Mouse (Mus musculus): ENCODE measurements around the gene Col6a3. TPM values are rescaled to one million over a fixed set of nuclear protein-coding genes. Genes with fewer than 3 reads are reported as not detected.

Col6a3 gene
- polyA plus RNA-seq, 1 experiment, result 3.6 TPM

- Histone ChIP-seq H3K27ac (ENCODE audit: insufficient read depth, low read length) (no peak overlapping the region), H3K4me3 (ENCODE audit: low read depth, low read length) (no peak overlapping the region), H3K9ac (ENCODE audit: low read depth, poor library complexity, severe bottlenecking) (no peak overlapping the region), H3K4me1 (ENCODE audit: control insufficient read depth, insufficient read depth, low read length) (no peaks in the 10 kb centered on the region), H3K27me3 (ENCODE audit: control insufficient read depth, insufficient read depth, low read length, poor library complexity, severe bottlenecking) (no peaks in the 10 kb centered on the region), H3K36me3 (ENCODE audit: control insufficient read depth, insufficient read depth, low read length, poor library complexity, severe bottlenecking) (no peaks in the 10 kb centered on the region), H3K9me3 (replicated peaks; ENCODE audit: control insufficient read depth, insufficient read depth, low read length, poor library complexity, severe bottlenecking) (no peaks in the 10 kb centered on the region)
- no peak for TF ChIP-seq POLR2A (IDR thresholded peaks at IDR 0.05; ENCODE audit: insufficient read depth, low read length)
- no peak for TF ChIP-seq CTCF (IDR thresholded peaks at IDR 0.05; ENCODE audit: low read depth, low read length)
- TF ChIP-seq EP300 (IDR thresholded peaks at IDR 0.05; ENCODE audit: insufficient read depth, low read depth, low read length), result no peak
Measured at GRCm38 (mm10) chr1:90729466-90729865, 114.3 kb downstream of the Col6a3 start.

DNA sequence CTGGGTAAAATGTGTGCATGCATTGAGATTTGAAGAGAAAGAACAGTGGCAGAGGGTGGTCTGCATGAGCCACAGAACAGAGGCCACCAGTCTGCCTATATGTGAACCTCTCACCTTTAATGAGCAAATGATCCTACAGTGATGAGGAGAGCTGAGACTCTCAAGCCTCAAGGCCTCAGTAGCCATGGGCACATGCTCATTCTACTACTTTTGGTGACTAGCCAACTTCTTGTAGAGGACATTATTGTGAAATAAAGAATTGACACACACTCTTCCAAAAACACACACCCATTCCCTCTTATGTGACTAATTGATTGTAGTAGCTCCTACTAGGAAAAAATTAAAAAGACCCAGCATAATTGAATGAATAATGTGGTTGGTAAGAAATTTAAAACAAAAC is 120.0 kb downstream of the Col6a3 start:
- Histone ChIP-seq H3K27ac (ENCODE audit: insufficient read depth, low read length) (no peak overlapping the region), H3K36me3 (ENCODE audit: control insufficient read depth, insufficient read depth, low read length, poor library complexity, severe bottlenecking) (no peaks in the 10 kb centered on the region), H3K27me3 (ENCODE audit: control insufficient read depth, insufficient read depth, low read length, poor library complexity, severe bottlenecking) (no peaks in the 10 kb centered on the region), H3K9me3 (replicated peaks; ENCODE audit: control insufficient read depth, insufficient read depth, low read length, poor library complexity, severe bottlenecking) (no peaks in the 10 kb centered on the region), H3K4me1 (ENCODE audit: control insufficient read depth, insufficient read depth, low read length) (no peaks in the 10 kb centered on the region), H3K4me3 (ENCODE audit: low read depth, low read length) (no peak overlapping the region), H3K9ac (ENCODE audit: low read depth, poor library complexity, severe bottlenecking) (no peak overlapping the region)
- TF ChIP-seq EP300 (IDR thresholded peaks at IDR 0.05; ENCODE audit: insufficient read depth, low read depth, low read length) (no peak), CTCF (IDR thresholded peaks at IDR 0.05; ENCODE audit: low read depth, low read length) (no peak), POLR2A (IDR thresholded peaks at IDR 0.05; ENCODE audit: insufficient read depth, low read length) (no peak)

GRCm38 (mm10) chr1:90723325-90723724 is 120.4 kb downstream of the Col6a3 start:
- no peaks in the 10 kb centered on the region for H3K4me1 ChIP-seq (ENCODE audit: control insufficient read depth, insufficient read depth, low read length)
- H3K4me3 ChIP-seq (ENCODE audit: low read depth, low read length), result no peak overlapping the region
- TF ChIP-seq POLR2A (IDR thresholded peaks at IDR 0.05; ENCODE audit: insufficient read depth, low read length), result no peak
- no peak for TF ChIP-seq EP300 (IDR thresholded peaks at IDR 0.05; ENCODE audit: insufficient read depth, low read depth, low read length)
- TF ChIP-seq CTCF (IDR thresholded peaks at IDR 0.05; ENCODE audit: low read depth, low read length), result no peak

GRCm38 (mm10) chr1:90722021-90722420 is 121.8 kb downstream of the Col6a3 start:
- no peaks in the 10 kb centered on the region for H3K36me3 ChIP-seq (ENCODE audit: control insufficient read depth, insufficient read depth, low read length, poor library complexity, severe bottlenecking)
- no peak overlapping the region for H3K9ac ChIP-seq (ENCODE audit: low read depth, poor library complexity, severe bottlenecking)
- no peak for TF ChIP-seq EP300 (IDR thresholded peaks at IDR 0.05; ENCODE audit: insufficient read depth, low read depth, low read length)
- TF ChIP-seq CTCF (IDR thresholded peaks at IDR 0.05; ENCODE audit: low read depth, low read length), result no peak
- TF ChIP-seq POLR2A (IDR thresholded peaks at IDR 0.05; ENCODE audit: insufficient read depth, low read length), result no peak
- H3K4me3 ChIP-seq (ENCODE audit: low read depth, low read length), result no peak overlapping the region
- H3K4me1 ChIP-seq (ENCODE audit: control insufficient read depth, insufficient read depth, low read length), result no peaks in the 10 kb centered on the region
- no peak overlapping the region for H3K27ac ChIP-seq (ENCODE audit: insufficient read depth, low read length)
- H3K27me3 ChIP-seq (ENCODE audit: control insufficient read depth, insufficient read depth, low read length, poor library complexity, severe bottlenecking), result no peaks in the 10 kb centered on the region
- no peaks in the 10 kb centered on the region for H3K9me3 ChIP-seq (replicated peaks; ENCODE audit: control insufficient read depth, insufficient read depth, low read length, poor library complexity, severe bottlenecking)

More at GRCm38 (mm10) chr1:90723325-90723724, 120.4 kb downstream of the Col6a3 start:
- no peaks in the 10 kb centered on the region for H3K27me3 ChIP-seq (ENCODE audit: control insufficient read depth, insufficient read depth, low read length, poor library complexity, severe bottlenecking)
- no peaks in the 10 kb centered on the region for H3K36me3 ChIP-seq (ENCODE audit: control insufficient read depth, insufficient read depth, low read length, poor library complexity, severe bottlenecking)
- no peak overlapping the region for H3K9ac ChIP-seq (ENCODE audit: low read depth, poor library complexity, severe bottlenecking)
- no peak overlapping the region for H3K27ac ChIP-seq (ENCODE audit: insufficient read depth, low read length)
- no peaks in the 10 kb centered on the region for H3K9me3 ChIP-seq (replicated peaks; ENCODE audit: control insufficient read depth, insufficient read depth, low read length, poor library complexity, severe bottlenecking)

DNA sequence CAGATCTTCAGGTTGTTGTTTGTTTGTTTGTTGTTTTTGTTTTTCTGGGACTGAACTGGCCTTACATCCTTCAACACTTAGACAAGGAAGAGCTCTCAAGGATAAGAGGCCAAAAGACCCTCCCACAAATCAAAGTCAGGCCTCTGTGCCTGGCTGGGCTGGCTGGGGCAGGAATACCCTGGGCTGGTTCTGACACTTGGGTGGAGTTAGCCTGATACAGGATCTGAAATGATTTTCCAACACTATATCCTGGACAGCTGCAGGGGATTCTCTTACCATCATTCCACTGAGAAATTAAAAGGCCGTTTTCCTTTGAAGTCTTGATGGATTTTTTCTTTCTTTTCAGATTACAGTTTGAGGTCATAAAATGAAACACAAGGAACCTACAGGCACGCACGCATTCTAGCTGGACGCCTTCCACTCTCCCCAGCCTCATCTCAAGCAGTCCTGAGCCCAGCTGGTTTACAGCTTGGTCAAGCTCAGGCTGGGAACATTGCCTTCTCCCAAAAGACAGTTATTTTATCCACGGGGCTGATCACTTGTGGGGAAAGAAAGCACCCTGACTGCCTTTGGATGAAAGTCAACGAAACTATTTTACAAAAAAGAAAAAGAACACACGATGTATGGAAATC is 123.0 kb downstream of the Col6a3 start:
- Histone ChIP-seq H3K27ac (ENCODE audit: insufficient read depth, low read length) (no peak overlapping the region), H3K36me3 (ENCODE audit: control insufficient read depth, insufficient read depth, low read length, poor library complexity, severe bottlenecking) (no peaks in the 10 kb centered on the region)

GRCm38 (mm10) chr1:90718826-90719550 is 124.8 kb downstream of the Col6a3 start:
- Histone ChIP-seq H3K27me3 (ENCODE audit: control insufficient read depth, insufficient read depth, low read length, poor library complexity, severe bottlenecking) (no peaks in the 10 kb centered on the region), H3K36me3 (ENCODE audit: control insufficient read depth, insufficient read depth, low read length, poor library complexity, severe bottlenecking) (no peaks in the 10 kb centered on the region), H3K4me1 (ENCODE audit: control insufficient read depth, insufficient read depth, low read length) (no peaks in the 10 kb centered on the region), H3K9me3 (replicated peaks; ENCODE audit: control insufficient read depth, insufficient read depth, low read length, poor library complexity, severe bottlenecking) (no peaks in the 10 kb centered on the region), H3K9ac (ENCODE audit: low read depth, poor library complexity, severe bottlenecking) (no peak overlapping the region), H3K27ac (ENCODE audit: insufficient read depth, low read length) (no peak overlapping the region), H3K4me3 (ENCODE audit: low read depth, low read length) (no peak overlapping the region)
- no peak for TF ChIP-seq POLR2A (IDR thresholded peaks at IDR 0.05; ENCODE audit: insufficient read depth, low read length)
- no peak for TF ChIP-seq CTCF (IDR thresholded peaks at IDR 0.05; ENCODE audit: low read depth, low read length)
- TF ChIP-seq EP300 (IDR thresholded peaks at IDR 0.05; ENCODE audit: insufficient read depth, low read depth, low read length), result no peak

More for the DNA sequence above, 123.0 kb downstream of the Col6a3 start:
- Histone ChIP-seq H3K4me1 (ENCODE audit: control insufficient read depth, insufficient read depth, low read length) (no peaks in the 10 kb centered on the region), H3K27me3 (ENCODE audit: control insufficient read depth, insufficient read depth, low read length, poor library complexity, severe bottlenecking) (no peaks in the 10 kb centered on the region), H3K4me3 (ENCODE audit: low read depth, low read length) (no peak overlapping the region), H3K9me3 (replicated peaks; ENCODE audit: control insufficient read depth, insufficient read depth, low read length, poor library complexity, severe bottlenecking) (no peaks in the 10 kb centered on the region), H3K9ac (ENCODE audit: low read depth, poor library complexity, severe bottlenecking) (no peak overlapping the region)
- TF ChIP-seq POLR2A (IDR thresholded peaks at IDR 0.05; ENCODE audit: insufficient read depth, low read length) (no peak), CTCF (IDR thresholded peaks at IDR 0.05; ENCODE audit: low read depth, low read length) (no peak), EP300 (IDR thresholded peaks at IDR 0.05; ENCODE audit: insufficient read depth, low read depth, low read length) (no peak)
